Mouse (Mus musculus): Measurements from ENCODE around the gene Cdk5rap2. TPM values are rescaled to one million over a fixed set of nuclear protein-coding genes. Genes with fewer than 3 reads are reported as not detected.

Cdk5rap2 gene
- total and polyA plus RNA-seq, 3 experiments = 10.5 to 15.4 TPM; not detected in 1

- H3K9ac ChIP-seq (ENCODE audit: control insufficient read depth, low read depth, low read length, poor library complexity, severe bottlenecking) = no peak overlapping the region
- no peaks in the 10 kb centered on the region for H3K36me3 ChIP-seq (ENCODE audit: control insufficient read depth in 1 of 2, insufficient read depth in 2 of 2, low read length in 2 of 2)
- no peaks in the 10 kb centered on the region for H3K27me3 ChIP-seq (ENCODE audit: control insufficient read depth in 1 of 2, insufficient read depth in 2 of 2, low read length in 2 of 2)
- H3K9me3 ChIP-seq (replicated peaks; ENCODE audit: insufficient read depth, low read length) = no peaks in the 10 kb centered on the region
- H3K79me2 ChIP-seq (ENCODE audit: control insufficient read depth, insufficient read depth, low read length, poor library complexity) = no peaks in the 10 kb centered on the region
- H3K27ac ChIP-seq (ENCODE audit: control insufficient read depth, low read depth, low read length) = no peak overlapping the region
- no peak for DNase-seq (ENCODE audit: low read depth, low spot score)
- H3K4me1 ChIP-seq (ENCODE audit: control insufficient read depth in 1 of 2, insufficient read depth in 2 of 2, low read length in 2 of 2) = no peaks in the 10 kb centered on the region
- no peak overlapping the region for H3K4me3 ChIP-seq (ENCODE audit: control insufficient read depth in 1 of 2, insufficient read depth in 1 of 2, low read depth in 2 of 2, low read length in 2 of 2)
- TF ChIP-seq E2F4 (IDR thresholded peaks at IDR 0.05; ENCODE audit: borderline replicate concordance, low read depth, low read length) (no peak), CHD1 (IDR thresholded peaks at IDR 0.05; ENCODE audit: low read depth, low read length) (no peak), MXI1 (IDR thresholded peaks at IDR 0.05; ENCODE audit: low read depth, low read length) (no peak), RAD21 (IDR thresholded peaks at IDR 0.05; ENCODE audit: low read depth, low read length) (no peak), MAFK (IDR thresholded peaks at IDR 0.05; ENCODE audit: borderline replicate concordance, low read depth, low read length) (no peak), SMC3 (IDR thresholded peaks at IDR 0.05; ENCODE audit: low read depth, low read length) (no peak), NRF1 (IDR thresholded peaks at IDR 0.05; ENCODE audit: insufficient read depth, low read depth, low read length, poor library complexity, severe bottlenecking) (no peak), ELF1 (IDR thresholded peaks at IDR 0.05; ENCODE audit: low read depth, low read length) (no peak), POLR2AphosphoS5 (IDR thresholded peaks at IDR 0.05; ENCODE audit: borderline replicate concordance, low read depth, low read length) (no peak), GATA1 (IDR thresholded peaks at IDR 0.05; ENCODE audit: low read depth, low read length) (no peak), USF2 (IDR thresholded peaks at IDR 0.05; ENCODE audit: borderline replicate concordance in 1 of 2, insufficient read depth in 1 of 2, low read depth in 1 of 2, low read length in 2 of 2) (no peak)
Measured at GRCm38 (mm10) chr4:70251782-70252181, 158.5 kb downstream of the Cdk5rap2 start.

GRCm38 (mm10) chr4:70245706-70246105, 164.5 kb downstream of the Cdk5rap2 start:
- Histone ChIP-seq H3K9ac (ENCODE audit: control insufficient read depth, low read depth, low read length, poor library complexity, severe bottlenecking) (no peak overlapping the region), H3K27me3 (ENCODE audit: control insufficient read depth in 1 of 2, insufficient read depth in 2 of 2, low read length in 2 of 2) (no peaks in the 10 kb centered on the region), H3K9me3 (replicated peaks; ENCODE audit: insufficient read depth, low read length) (no peaks in the 10 kb centered on the region)

DNA sequence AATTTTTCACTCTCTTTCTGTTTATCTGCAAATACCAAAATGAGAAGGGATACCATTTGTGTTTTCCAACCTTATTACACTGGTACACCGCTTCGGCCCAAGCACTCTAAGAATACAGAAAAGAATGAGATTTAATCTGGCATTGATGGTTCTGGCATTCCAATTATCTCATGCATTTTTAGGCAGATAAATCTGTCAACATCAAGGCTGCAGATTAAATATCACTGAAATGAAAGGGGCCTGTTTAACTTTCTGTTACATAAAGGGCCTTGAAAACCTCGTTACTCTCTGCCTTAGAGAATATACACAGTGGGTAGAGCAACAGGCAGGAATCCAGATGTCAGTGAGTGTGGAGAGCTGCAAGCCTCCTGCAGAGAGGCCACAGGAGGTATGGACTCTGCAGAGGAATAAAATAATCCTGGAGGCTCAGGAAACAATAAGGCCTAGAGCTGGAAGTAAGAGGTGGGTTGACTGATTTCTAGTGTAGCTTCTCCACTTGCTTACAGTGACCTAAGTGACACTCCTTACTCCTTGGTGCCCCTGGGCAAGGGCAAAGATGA, 166.6 kb downstream of the Cdk5rap2 start:
- Histone ChIP-seq H3K79me2 (ENCODE audit: control insufficient read depth, insufficient read depth, low read length, poor library complexity) (no peaks in the 10 kb centered on the region), H3K36me3 (ENCODE audit: control insufficient read depth in 1 of 2, insufficient read depth in 2 of 2, low read length in 2 of 2) (no peaks in the 10 kb centered on the region), H3K27me3 (ENCODE audit: control insufficient read depth in 1 of 2, insufficient read depth in 2 of 2, low read length in 2 of 2) (no peaks in the 10 kb centered on the region), H3K27ac (ENCODE audit: control insufficient read depth, low read depth, low read length) (no peak overlapping the region), H3K9me3 (replicated peaks; ENCODE audit: insufficient read depth, low read length) (no peaks in the 10 kb centered on the region), H3K4me3 (ENCODE audit: control insufficient read depth in 1 of 2, insufficient read depth in 1 of 2, low read depth in 2 of 2, low read length in 2 of 2) (no peak overlapping the region), H3K9ac (ENCODE audit: control insufficient read depth, low read depth, low read length, poor library complexity, severe bottlenecking) (no peak overlapping the region), H3K4me1 (ENCODE audit: control insufficient read depth in 1 of 2, insufficient read depth in 2 of 2, low read length in 2 of 2) (no peaks in the 10 kb centered on the region)
- TF ChIP-seq MAFK (IDR thresholded peaks at IDR 0.05; ENCODE audit: borderline replicate concordance, low read depth, low read length) = no peak
- no peak for TF ChIP-seq TBP (IDR thresholded peaks at IDR 0.05; ENCODE audit: low read depth, low read length)
- no peak for TF ChIP-seq NRF1 (IDR thresholded peaks at IDR 0.05; ENCODE audit: insufficient read depth, low read depth, low read length, poor library complexity, severe bottlenecking)
- TF ChIP-seq POLR2AphosphoS2 (IDR thresholded peaks at IDR 0.05; ENCODE audit: low read length) = no peak
- DNase-seq (ENCODE audit: low read depth, low spot score) = no peak

More at GRCm38 (mm10) chr4:70245706-70246105, 164.5 kb downstream of the Cdk5rap2 start:
- Histone ChIP-seq H3K79me2 (ENCODE audit: control insufficient read depth, insufficient read depth, low read length, poor library complexity) (no peaks in the 10 kb centered on the region), H3K36me3 (ENCODE audit: control insufficient read depth in 1 of 2, insufficient read depth in 2 of 2, low read length in 2 of 2) (no peaks in the 10 kb centered on the region), H3K27ac (ENCODE audit: control insufficient read depth, low read depth, low read length) (no peak overlapping the region), H3K4me3 (ENCODE audit: control insufficient read depth in 1 of 2, insufficient read depth in 1 of 2, low read depth in 2 of 2, low read length in 2 of 2) (no peak overlapping the region), H3K4me1 (ENCODE audit: control insufficient read depth in 1 of 2, insufficient read depth in 2 of 2, low read length in 2 of 2) (no peaks in the 10 kb centered on the region)
- TF ChIP-seq RAD21 (IDR thresholded peaks at IDR 0.05; ENCODE audit: low read depth, low read length) (no peak), USF1 (IDR thresholded peaks at IDR 0.05; ENCODE audit: low read depth, low read length) (no peak), GABPA (IDR thresholded peaks at IDR 0.05; ENCODE audit: low read depth, low read length) (no peak), UBTF (IDR thresholded peaks at IDR 0.05; ENCODE audit: borderline replicate concordance, insufficient read depth, low read depth, low read length) (no peak), CHD2 (IDR thresholded peaks at IDR 0.05; ENCODE audit: low read length) (no peak)
- DNase-seq (ENCODE audit: low read depth, low spot score) = no peak

Measured in MEL (cell line).